Mouse (Mus musculus) embryo, embryonic 10.5 days (tissue): ENCODE measurements around the gene Ush2a.

Source experiments
- DNase-seq: peaks from one replicate; pipeline ENCODE4 v3.0.0-alpha.2; 2015; ENCODE audit warnings: low spot score

Ush2a gene

DNA sequence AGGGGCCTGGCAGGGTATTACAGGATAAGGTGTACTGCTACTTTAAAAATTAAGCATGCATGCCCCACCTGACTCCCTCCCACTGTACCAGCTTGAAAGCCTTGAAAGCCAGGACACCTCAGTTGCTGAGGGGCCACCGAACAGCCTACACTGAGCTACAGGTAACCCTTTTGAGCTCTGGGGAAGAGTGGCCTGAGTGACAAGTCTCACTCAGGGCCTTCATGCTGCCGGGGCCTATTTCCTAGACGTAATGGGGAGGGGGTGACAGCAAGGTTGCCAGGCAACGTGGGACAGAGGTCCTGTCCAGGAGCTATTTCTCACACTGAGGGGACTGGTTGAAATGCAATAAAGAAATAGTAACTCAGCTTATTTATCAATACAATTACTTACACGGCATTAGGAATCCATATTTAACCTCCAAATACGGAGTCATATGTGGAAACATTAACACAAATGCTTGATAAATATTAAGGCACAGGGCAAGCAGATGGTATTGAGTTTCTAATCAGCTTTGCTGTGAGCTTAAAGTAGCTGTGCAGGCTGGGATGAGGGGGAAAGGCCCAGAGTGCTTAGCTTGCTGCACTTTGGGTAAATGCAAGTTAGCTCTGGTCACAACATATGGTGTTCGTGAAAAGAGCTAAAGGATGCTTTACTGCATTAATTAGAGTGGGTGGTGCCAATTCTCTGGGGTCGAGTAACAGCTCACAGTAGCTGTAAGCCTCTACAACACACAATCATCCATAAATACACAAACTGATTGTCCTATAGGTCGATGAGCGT, at the start of gene Ush2a:
Gene Ush2a, plus strand, starts transcription at position 121 of the 780 bp plus-strand sequence.
- DNase-seq = peak; percentile 7

GRCm38 (mm10) chr1:188214885-188215611, 46.8 kb upstream of the Ush2a start:
- peak; percentile 11 for DNase-seq

- no peak for DNase-seq
Measured at GRCm38 (mm10) chr1:188221226-188221792, 40.5 kb upstream of the Ush2a start.

GRCm38 (mm10) chr1:188233036-188233724, 28.6 kb upstream of the Ush2a start:
- no peak for DNase-seq

- no peak for DNase-seq
Measured at GRCm38 (mm10) chr1:188238636-188239035, 23.2 kb upstream of the Ush2a start.

- DNase-seq = no peak
Measured at GRCm38 (mm10) chr1:188241766-188242165, 20.1 kb upstream of the Ush2a start.

DNA sequence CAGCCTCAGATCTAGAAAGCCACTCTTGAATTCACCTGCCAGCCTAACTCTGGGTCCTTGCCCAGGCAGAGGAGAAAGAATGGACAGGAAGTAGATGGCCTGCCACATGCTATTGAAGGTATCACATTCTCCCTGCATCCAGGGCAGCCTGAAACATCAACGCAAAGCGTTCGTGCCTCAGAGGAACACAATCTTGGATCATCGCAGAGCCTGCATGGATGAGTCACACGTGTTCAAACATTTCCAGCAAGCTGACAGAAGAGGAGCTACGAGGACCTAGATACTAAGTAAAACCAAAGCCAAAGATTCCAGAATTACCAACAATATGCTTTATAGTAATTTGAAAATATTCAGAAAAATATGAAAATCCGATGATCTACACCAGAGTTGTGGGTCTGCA, 4.3 kb upstream of the Ush2a start:
- no peak for DNase-seq

DNA sequence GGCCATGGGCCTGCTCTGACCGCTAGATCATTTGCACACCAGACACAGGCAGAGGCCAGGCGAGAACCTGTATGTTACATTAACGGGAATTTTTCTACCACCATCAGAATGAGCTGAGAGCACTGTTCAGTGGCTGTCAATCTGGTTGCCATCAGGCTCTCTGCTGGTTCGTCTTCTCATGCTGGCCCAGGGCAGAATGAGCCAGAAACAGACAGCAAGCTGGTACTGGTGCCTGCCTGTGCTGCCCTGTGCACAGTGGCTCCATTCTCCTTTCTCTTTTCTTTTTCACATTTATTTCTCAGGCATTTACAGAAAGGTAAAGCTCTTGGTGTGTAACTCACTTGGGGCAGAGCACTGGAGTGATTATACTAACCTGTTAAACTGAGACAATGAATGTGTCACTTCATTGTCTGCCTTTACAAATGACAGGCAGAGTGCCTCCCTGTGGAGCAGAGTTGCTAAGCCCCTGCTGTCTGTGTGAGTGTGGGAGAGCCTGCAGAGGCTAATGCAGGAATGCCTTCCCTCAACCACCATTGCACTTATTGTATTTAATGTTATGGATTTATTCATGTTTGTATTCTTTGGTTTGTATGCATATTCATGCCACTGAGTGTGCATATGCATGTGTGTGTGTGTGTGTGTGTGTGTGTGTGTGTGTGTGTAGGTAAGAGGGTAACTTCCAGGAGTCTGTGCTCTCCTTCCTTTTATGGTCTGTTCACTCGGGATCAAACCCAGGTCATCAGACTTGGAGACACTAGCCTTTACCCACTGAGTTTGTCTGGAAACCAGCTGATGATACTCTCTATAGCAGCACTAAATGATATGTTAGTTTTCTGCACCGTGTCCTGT, 1.3 kb upstream of the Ush2a start:
- DNase-seq = peak; percentile 38

GRCm38 (mm10) chr1:188267127-188267722, 5.4 kb downstream of the Ush2a start:
- peak; percentile 15 for DNase-seq

DNA sequence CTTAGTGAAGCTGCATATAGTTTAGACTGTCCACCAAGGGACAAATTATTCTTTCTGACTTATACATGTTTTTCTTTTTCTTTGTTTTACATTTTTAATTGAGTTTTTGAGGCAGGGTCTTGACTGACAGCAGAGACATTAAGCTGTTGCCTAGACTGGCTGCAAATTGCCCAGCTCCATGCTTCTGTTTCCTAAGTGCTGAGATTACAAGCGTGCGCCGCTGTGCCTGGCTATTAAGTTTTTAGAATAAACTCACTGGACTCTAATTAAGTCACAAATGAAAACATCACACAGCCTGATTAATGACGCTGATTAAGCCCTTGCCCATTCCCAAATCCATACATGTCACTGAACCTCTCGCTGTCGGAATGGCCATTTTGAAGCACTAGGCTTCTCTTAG, 7.2 kb downstream of the Ush2a start:
- no peak for DNase-seq

GRCm38 (mm10) chr1:188313303-188313702, 51.5 kb downstream of the Ush2a start:
- no peak for DNase-seq

GRCm38 (mm10) chr1:188316574-188316973, 54.8 kb downstream of the Ush2a start:
- DNase-seq = no peak

DNA sequence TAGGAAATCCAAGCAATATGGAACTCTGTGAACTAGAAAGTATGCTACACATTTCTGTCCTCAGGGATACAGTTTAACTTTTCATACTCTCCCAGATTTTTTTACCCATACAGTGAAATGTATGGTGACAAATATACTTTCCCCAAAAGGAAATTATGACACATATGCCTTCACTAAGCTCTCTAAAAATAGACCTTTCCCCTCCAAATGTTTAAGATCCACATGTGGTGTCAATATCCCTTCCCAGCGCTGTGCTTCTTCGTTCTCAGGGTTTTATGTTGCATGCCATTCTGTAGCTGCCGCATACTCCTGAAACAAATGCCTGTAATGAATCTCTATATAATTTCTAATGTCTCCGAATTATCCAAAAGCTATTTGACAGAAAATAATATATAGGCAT, 58.4 kb downstream of the Ush2a start:
- no peak for DNase-seq

DNA sequence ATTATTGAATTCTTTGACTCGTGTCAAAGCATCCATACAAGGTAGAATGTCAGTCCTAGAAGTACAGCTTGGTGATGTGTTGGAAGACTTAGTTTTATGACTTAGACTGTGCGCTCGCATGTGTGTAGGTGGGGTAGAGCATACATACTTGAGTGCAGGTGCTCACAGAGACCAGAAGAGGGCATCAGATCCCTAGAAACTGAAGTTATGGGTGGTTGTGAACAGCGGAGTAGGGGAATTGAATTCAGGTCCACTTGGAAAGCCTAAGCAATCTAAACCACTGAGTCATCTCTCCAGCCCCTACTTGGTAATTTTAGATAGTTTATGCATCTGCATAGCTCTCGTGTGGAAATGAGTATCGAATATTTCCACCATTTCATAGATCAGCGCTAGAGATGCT, 59.7 kb downstream of the Ush2a start:
- DNase-seq = peak; percentile 38

GRCm38 (mm10) chr1:188330406-188330805, 68.6 kb downstream of the Ush2a start:
- DNase-seq = no peak

DNA sequence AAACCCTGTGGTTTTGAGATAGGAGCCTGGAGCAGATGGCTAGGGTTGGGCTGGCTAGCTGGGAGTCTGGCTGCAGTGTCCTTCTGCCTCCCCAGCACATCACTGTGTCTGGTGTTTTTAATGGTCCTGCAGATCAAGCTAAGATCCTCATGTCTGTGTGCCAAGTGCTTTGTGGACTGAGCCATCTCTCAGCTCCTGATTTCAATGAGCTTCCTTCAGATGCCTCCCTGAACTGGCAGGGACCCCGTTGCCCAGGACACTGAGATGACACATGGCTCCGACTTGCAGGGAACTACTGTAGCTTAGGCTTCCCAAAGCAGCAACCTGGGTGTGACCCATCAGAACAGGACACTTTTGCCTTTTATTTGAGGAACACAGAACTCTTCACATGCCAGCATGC, 72.1 kb downstream of the Ush2a start:
- DNase-seq = no peak

DNA sequence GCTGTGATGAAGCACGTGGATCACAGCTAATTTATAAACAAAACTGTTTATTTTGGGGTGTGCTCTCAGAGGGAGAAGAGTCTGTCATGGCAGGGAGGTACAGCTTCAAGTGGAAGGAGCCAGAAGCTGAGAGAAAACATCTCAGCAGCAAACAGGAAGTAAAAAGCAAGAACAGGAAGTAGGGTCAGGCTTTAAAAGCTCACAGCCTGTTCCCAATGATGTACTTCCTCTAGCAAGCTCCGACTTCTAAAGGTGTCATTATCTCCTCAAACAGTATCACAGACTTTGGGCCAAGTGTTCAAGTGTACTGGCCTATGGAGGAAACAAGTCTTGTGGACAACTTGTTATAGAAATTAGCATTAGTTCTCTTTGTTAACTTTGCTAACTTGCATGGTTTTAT, 85.9 kb downstream of the Ush2a start:
- no peak for DNase-seq

- no peak for DNase-seq
Measured at GRCm38 (mm10) chr1:188354726-188355125, 92.9 kb downstream of the Ush2a start.

GRCm38 (mm10) chr1:188363548-188363947, 101.7 kb downstream of the Ush2a start:
- DNase-seq = no peak

DNA sequence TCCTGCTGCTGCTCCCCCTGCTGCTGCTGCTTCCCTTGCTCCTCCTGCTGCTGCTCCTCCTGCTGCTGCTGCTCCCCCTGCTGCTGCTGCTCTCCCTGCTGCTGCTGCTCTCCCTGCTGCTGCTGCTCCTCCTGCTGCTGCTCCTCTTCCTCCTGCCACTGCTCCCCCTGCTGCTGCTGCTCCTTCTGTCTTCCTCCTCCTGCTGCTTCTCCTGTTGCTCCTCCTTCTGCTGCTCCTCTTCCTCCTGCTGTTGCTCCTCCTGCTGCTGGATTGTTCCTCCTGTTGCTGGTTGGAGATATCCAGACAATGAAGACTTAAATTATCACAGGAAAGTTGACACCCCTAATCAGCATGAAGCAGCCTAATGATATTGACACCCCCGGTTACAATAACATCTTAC, 123.4 kb downstream of the Ush2a start:
- no peak for DNase-seq

DNA sequence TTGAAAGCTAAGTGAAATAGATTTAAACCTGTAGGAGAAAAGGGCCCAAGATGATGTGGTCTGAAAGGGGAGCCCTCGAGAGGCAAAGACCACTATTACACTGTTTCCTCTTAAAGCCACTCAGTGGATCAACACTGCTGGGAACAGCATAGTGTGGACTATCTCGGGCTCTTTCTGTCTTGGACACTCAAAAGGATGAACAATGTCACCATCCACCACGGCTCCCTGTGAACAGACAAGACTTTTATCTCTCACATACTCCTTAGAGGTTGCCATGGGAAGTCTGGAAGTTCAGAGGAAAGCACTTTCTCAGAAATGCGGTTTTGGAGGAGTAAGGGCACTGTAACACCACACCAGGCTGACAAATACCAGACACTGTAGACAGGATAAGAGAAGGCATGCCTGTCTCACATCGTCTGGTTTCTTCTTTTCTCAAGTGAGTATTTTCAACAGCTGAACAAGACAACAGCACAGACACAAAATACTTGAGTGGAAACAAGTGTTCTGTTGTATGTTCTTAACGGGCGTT, 124.0 kb downstream of the Ush2a start:
- peak; percentile 15 for DNase-seq
